Mouse (Mus musculus): ENCODE measurements around the gene Cdk18. TPM values are rescaled to one million over a fixed set of nuclear protein-coding genes. Genes with fewer than 3 reads are reported as not detected.

Gene Cdk18
- polyA plus RNA-seq, 1 experiment from 2014 or later, result 3.7 TPM

DNA sequence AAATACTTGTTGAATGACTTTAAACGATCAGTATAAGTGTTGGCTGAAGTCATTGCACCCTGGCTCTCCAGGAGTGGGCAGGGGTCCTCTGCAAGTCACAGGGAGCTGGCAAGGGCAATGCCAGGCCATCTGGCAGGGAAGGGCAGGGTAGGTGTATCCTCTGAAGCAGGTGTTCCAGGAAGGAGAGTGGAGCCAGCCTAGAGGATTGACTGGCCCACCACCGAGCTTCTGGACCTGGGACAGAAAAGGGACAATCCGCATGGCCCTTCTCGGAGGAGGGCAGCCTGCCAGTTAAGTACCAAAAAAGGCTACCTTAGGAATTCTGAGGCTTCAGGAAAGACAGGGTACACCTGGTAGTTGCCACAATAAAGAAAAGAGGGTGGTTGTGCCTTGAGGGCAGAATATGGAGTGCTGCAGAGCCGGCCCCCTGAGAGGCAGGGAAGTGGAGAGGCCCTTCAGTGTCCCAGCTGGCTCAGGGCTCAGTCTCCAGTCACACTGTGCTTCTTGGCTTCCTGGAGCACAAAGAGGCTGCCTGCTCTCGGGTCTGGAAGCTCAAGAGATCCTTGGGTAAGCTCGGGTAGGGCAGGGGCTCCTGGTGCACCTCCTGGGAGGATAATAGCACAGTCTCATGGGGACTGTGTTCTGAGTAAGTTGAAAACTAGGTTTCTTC lies 21.9 kb upstream of the Cdk18 start:
- Histone ChIP-seq H3K4me3 (replicated peaks) (no peak overlapping the region), H3K27ac (replicated peaks) (no peak overlapping the region), H3K4me1 (peaks cover 19% of the 10 kb centered on the region), H3K27me3 (peaks cover 17% of the 10 kb centered on the region), H3K9ac (no peak overlapping the region), H3K36me3 (no peaks in the 10 kb centered on the region), H3K9me3 (replicated peaks) (no peaks in the 10 kb centered on the region), H3K4me2 (replicated peaks) (no peak overlapping the region)
- ATAC-seq (ENCODE audit: insufficient number of reproducible peaks, low FRiP score, low TSS enrichment, low read depth), result no peak
- WGBS, result 42% methylated on average over 7 of the region's 7 CpGs

- WGBS, result 51% methylated on average over 4 of the region's 4 CpGs
- no peaks in the 10 kb centered on the region for H3K9me3 ChIP-seq (replicated peaks)
- ATAC-seq (ENCODE audit: insufficient number of reproducible peaks, low FRiP score, low TSS enrichment, low read depth), result no peak
- H3K4me2 ChIP-seq (replicated peaks), result no peak overlapping the region
- peaks cover 19% of the 10 kb centered on the region for H3K4me1 ChIP-seq
- H3K4me3 ChIP-seq (replicated peaks), result no peak overlapping the region
- H3K9ac ChIP-seq, result no peak overlapping the region
- peaks cover 17% of the 10 kb centered on the region for H3K27me3 ChIP-seq
- no peak overlapping the region for H3K27ac ChIP-seq (replicated peaks)
- H3K36me3 ChIP-seq, result no peaks in the 10 kb centered on the region
Observed at GRCm38 (mm10) chr1:132159681-132160080, 20.2 kb upstream of the Cdk18 start.

DNA sequence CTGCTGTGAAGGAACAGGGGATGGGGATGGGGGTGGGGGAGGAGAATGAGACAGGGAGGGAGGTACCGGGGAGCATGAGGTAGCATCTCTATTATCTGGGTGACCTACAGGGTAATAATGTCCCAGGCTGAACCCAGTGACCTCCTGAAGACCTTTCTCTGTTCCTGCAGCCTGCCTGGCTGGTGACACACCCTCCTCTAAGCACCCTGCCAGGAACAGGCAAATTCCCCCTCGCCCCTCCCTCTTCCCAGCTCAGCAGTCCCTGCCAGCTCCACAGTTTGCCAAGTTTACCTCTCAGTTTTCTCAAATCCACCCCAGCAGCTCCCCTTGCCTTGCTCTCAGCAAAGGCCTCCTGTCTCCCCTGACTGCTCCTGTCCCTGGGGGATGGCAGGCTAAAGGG lies 19.3 kb upstream of the Cdk18 start:
- H3K4me1 ChIP-seq, result peaks cover 23% of the 10 kb centered on the region
- no peak overlapping the region for H3K27ac ChIP-seq (replicated peaks)
- H3K4me3 ChIP-seq (replicated peaks), result no peak overlapping the region
- WGBS, result 27% methylated on average over 2 of the region's 2 CpGs
- no peaks in the 10 kb centered on the region for H3K9me3 ChIP-seq (replicated peaks)
- no peaks in the 10 kb centered on the region for H3K36me3 ChIP-seq
- ATAC-seq (ENCODE audit: insufficient number of reproducible peaks, low FRiP score, low TSS enrichment, low read depth), result no peak
- H3K9ac ChIP-seq, result no peak overlapping the region
- peaks cover 17% of the 10 kb centered on the region for H3K27me3 ChIP-seq
- no peak overlapping the region for H3K4me2 ChIP-seq (replicated peaks)

GRCm38 (mm10) chr1:132157808-132158207 lies 18.3 kb upstream of the Cdk18 start:
- Histone ChIP-seq H3K4me1 (peaks cover 24% of the 10 kb centered on the region), H3K9me3 (replicated peaks) (no peaks in the 10 kb centered on the region), H3K4me2 (replicated peaks) (peak overlapping the region; percentile 39), H3K27ac (replicated peaks) (no peak overlapping the region), H3K27me3 (peaks cover 15% of the 10 kb centered on the region), H3K9ac (no peak overlapping the region), H3K4me3 (replicated peaks) (no peak overlapping the region), H3K36me3 (no peaks in the 10 kb centered on the region)
- no peak for ATAC-seq (ENCODE audit: insufficient number of reproducible peaks, low FRiP score, low TSS enrichment, low read depth)
- 34% methylated on average over 7 of the region's 7 CpGs for WGBS

DNA sequence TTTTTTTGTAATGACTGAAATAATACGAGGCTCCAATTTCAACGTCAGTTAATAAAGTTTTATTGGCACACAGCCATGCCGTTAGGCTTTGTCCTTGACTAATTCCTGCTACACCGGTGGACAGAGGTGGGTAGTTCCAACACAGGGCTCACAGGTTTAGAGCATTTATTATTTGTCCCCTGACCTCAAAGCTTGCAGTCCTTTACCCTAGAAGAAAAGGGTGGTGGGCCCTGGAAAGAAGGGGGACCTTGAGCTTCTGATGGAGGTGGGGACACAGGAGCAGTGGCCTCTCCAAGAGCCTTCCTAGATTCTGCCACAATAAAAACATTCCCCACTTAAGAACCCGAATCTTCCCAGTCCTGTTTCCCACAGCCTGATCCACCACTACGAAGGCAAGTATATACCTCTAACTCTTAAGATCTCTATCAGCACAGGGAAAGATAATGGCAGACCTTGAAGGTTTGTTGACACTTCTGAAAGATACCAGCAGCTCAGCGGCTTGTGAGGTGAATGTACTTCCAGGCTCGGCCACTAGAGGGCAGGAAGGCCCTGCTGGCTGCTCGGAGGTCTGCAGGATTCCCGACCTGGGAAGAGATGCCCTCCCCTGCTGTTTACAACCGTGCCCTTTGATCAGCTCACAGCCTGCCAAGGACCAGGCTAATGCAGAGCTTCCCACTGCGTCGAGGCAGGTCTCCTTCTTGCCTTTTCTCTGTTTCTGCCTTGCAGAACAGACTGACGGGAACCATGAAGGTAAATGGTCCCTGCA lies 17.7 kb upstream of the Cdk18 start:
- H3K9me3 ChIP-seq (replicated peaks), result no peaks in the 10 kb centered on the region
- ATAC-seq (ENCODE audit: insufficient number of reproducible peaks, low FRiP score, low TSS enrichment, low read depth), result no peak
- no peak overlapping the region for H3K4me3 ChIP-seq (replicated peaks)
- peaks cover 15% of the 10 kb centered on the region for H3K27me3 ChIP-seq
- H3K36me3 ChIP-seq, result no peaks in the 10 kb centered on the region
- peaks cover 24% of the 10 kb centered on the region for H3K4me1 ChIP-seq
- H3K27ac ChIP-seq (replicated peaks), result no peak overlapping the region
- 22% methylated on average over 14 of the region's 14 CpGs for WGBS
- H3K4me2 ChIP-seq (replicated peaks), result peak overlapping the region; percentile 39
- H3K9ac ChIP-seq, result no peak overlapping the region

DNA sequence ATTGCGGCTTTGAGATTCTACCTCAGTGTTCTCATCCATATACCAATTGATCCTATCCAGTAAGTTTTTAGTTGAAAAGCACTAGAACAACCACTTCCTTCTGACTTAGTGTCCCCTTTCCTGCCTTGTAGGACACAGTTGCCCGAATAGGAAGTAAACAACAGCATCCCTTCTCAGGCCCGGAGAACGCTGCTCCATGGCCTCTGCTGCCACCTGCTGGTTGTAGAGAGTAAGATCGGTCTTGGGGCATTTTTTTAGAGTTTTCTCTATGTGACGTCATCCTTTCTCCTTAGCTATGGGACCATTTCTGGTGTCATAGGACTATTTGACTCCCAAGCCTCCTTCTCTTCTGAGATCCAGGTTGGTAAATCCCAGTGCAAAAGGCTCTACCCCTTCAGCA lies 16.3 kb upstream of the Cdk18 start:
- H3K9me3 ChIP-seq (replicated peaks), result no peaks in the 10 kb centered on the region
- ATAC-seq (ENCODE audit: insufficient number of reproducible peaks, low FRiP score, low TSS enrichment, low read depth), result no peak
- no peak overlapping the region for H3K27ac ChIP-seq (replicated peaks)
- H3K4me3 ChIP-seq (replicated peaks), result no peak overlapping the region
- peaks cover 15% of the 10 kb centered on the region for H3K27me3 ChIP-seq
- WGBS, result 13% methylated on average over 6 of the region's 6 CpGs
- H3K36me3 ChIP-seq, result no peaks in the 10 kb centered on the region
- no peak overlapping the region for H3K4me2 ChIP-seq (replicated peaks)
- no peak overlapping the region for H3K9ac ChIP-seq
- peaks cover 33% of the 10 kb centered on the region for H3K4me1 ChIP-seq

GRCm38 (mm10) chr1:132153691-132154090 lies 14.2 kb upstream of the Cdk18 start:
- no peak overlapping the region for H3K4me2 ChIP-seq (replicated peaks)
- H3K27me3 ChIP-seq, result peaks cover 6% of the 10 kb centered on the region; the same call in 1 of the 2 replicates
- H3K9ac ChIP-seq, result no peak overlapping the region
- no peak overlapping the region for H3K27ac ChIP-seq (replicated peaks)
- H3K36me3 ChIP-seq, result no peaks in the 10 kb centered on the region
- H3K4me3 ChIP-seq (replicated peaks), result no peak overlapping the region
- ATAC-seq (ENCODE audit: insufficient number of reproducible peaks, low FRiP score, low TSS enrichment, low read depth), result no peak
- H3K4me1 ChIP-seq, result peaks cover 30% of the 10 kb centered on the region
- WGBS, result 17% methylated on average over 8 of the region's 8 CpGs
- no peaks in the 10 kb centered on the region for H3K9me3 ChIP-seq (replicated peaks)

DNA sequence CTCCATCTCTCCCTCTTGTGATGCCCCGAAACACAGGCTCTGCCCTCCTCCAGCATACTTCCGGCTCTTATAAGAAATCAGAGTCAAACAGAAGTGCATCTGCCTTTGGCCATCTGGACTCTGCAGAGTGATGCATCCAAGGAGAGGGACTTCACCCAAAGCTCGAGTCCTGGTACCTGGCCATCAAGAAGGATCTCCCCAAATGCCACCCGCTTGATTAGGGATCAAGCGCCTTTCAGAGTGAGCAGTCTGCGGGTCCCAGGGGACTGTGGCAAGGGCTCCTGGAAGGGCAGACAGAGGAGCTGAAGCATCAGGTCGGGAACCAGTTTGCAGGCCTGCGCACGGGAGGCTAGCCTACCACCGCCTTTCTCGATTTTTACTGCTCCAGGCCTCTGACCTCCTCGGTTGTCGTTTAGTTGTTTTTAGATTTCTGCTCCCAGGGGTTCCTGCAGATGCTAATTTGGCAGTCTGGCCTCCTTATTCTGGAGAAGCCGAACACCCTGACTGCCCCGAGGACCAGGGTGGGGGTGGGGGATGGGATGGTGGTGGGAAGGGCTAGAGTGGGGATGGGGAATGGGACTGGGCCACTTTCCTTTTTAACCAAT lies 13.7 kb upstream of the Cdk18 start:
- H3K4me1 ChIP-seq, result peaks cover 27% of the 10 kb centered on the region
- no peak overlapping the region for H3K4me2 ChIP-seq (replicated peaks)
- WGBS, result 40% methylated on average over 15 of the region's 15 CpGs
- no peak overlapping the region for H3K4me3 ChIP-seq (replicated peaks)
- H3K27me3 ChIP-seq, result peaks cover under 1% of the 10 kb centered on the region; the same call in 1 of the 2 replicates
- no peak overlapping the region for H3K27ac ChIP-seq (replicated peaks)
- no peaks in the 10 kb centered on the region for H3K9me3 ChIP-seq (replicated peaks)
- no peaks in the 10 kb centered on the region for H3K36me3 ChIP-seq
- no peak for ATAC-seq (ENCODE audit: insufficient number of reproducible peaks, low FRiP score, low TSS enrichment, low read depth)
- H3K9ac ChIP-seq, result no peak overlapping the region

DNA sequence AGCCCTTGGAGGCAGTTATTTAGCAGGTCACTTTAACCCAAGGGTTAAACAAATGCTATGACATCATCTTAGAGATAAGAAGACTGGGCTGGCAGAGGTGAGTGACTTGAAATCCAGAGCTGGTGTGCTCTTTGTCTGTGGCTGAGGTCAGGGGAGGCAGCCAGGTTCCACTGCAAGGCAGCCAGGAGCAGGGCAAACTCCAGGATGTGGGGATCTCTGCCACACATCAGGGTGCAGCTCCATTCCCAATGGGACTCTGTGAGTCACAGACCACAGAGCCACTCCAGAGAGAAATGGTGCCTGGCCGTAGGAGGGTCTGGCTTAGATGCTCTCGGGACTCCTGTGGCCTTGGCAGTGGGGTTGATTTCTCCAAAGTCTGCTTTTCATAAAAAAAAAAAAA lies 12.4 kb upstream of the Cdk18 start:
- H3K4me1 ChIP-seq, result peaks cover 19% of the 10 kb centered on the region
- 37% methylated on average over 2 of the region's 2 CpGs for WGBS
- no peak for ATAC-seq (ENCODE audit: insufficient number of reproducible peaks, low FRiP score, low TSS enrichment, low read depth)
- H3K9me3 ChIP-seq (replicated peaks), result no peaks in the 10 kb centered on the region
- no peak overlapping the region; the same call in 1 of the 2 replicates for H3K4me2 ChIP-seq (replicated peaks)
- H3K27ac ChIP-seq (replicated peaks), result no peak overlapping the region
- no peak overlapping the region for H3K4me3 ChIP-seq (replicated peaks)
- H3K36me3 ChIP-seq, result no peaks in the 10 kb centered on the region
- H3K27me3 ChIP-seq, result no peaks in the 10 kb centered on the region
- no peak overlapping the region for H3K9ac ChIP-seq

- no peak overlapping the region for H3K4me3 ChIP-seq (replicated peaks)
- H3K4me1 ChIP-seq, result peaks cover 19% of the 10 kb centered on the region
- H3K9me3 ChIP-seq (replicated peaks), result no peaks in the 10 kb centered on the region
- no peaks in the 10 kb centered on the region for H3K36me3 ChIP-seq
- no peak for ATAC-seq (ENCODE audit: insufficient number of reproducible peaks, low FRiP score, low TSS enrichment, low read depth)
- no peak overlapping the region for H3K27ac ChIP-seq (replicated peaks)
- no peaks in the 10 kb centered on the region for H3K27me3 ChIP-seq
- H3K9ac ChIP-seq, result no peak overlapping the region
- 65% methylated on average over 15 of the region's 15 CpGs for WGBS
- no peak overlapping the region for H3K4me2 ChIP-seq (replicated peaks)
Observed at GRCm38 (mm10) chr1:132150817-132151601, 11.5 kb upstream of the Cdk18 start.

- Histone ChIP-seq H3K36me3 (no peaks in the 10 kb centered on the region), H3K4me1 (peaks cover 19% of the 10 kb centered on the region), H3K9ac (no peak overlapping the region), H3K9me3 (replicated peaks) (no peaks in the 10 kb centered on the region), H3K27ac (replicated peaks) (no peak overlapping the region), H3K4me3 (replicated peaks) (no peak overlapping the region), H3K4me2 (replicated peaks) (no peak overlapping the region), H3K27me3 (no peaks in the 10 kb centered on the region)
- ATAC-seq (ENCODE audit: insufficient number of reproducible peaks, low FRiP score, low TSS enrichment, low read depth), result no peak
- 37% methylated on average over 1 of the region's 1 CpGs for WGBS
Observed at GRCm38 (mm10) chr1:132150171-132150570, 10.7 kb upstream of the Cdk18 start.
